Mouse (Mus musculus) olfactory bulb, adult 2 months (tissue): ENCODE measurements around the gene Ism2. TPM values are rescaled to one million over a fixed set of nuclear protein-coding genes. Genes with fewer than 3 reads are reported as not detected.

Source experiments
- H3K27ac ChIP-seq: fragments of 200-500 bp; 2 replicates; pipeline ENCODE4 v1.5.1; 2012; ENCODE audit warnings: low read depth, low read length; ENCODE audit not compliant: insufficient read depth
- H3K4me1 ChIP-seq: fragments of 200-500 bp; 2 replicates; pipeline ENCODE4 v1.6.1; 2012; ENCODE audit warnings: low read length; ENCODE audit not compliant: control insufficient read depth, insufficient read depth
- H3K4me3 ChIP-seq: fragments of 200-500 bp; 2 replicates; pipeline ENCODE4 v1.5.1; 2012; ENCODE audit warnings: mild to moderate bottlenecking, low read depth, low read length, moderate library complexity; ENCODE audit not compliant: insufficient read depth
- CTCF ChIP-seq: fragments of 200-500 bp; IDR thresholded peaks from 2 replicates; pipeline ENCODE4 v1.5.1; 2012; ENCODE audit warnings: low read depth, mild to moderate bottlenecking, low read length, moderate library complexity; ENCODE audit not compliant: insufficient read depth
- POLR2A ChIP-seq: fragments of 200-500 bp; IDR thresholded peaks from 2 replicates; pipeline ENCODE4 v1.6.1; 2012; ENCODE audit warnings: mild to moderate bottlenecking, low read depth, low read length, moderate library complexity; ENCODE audit not compliant: insufficient read depth
- WGBS: fragments of 180-500 bp; shearing (Covaris S2); methylation state at CpG from one replicate; pipeline ENCODE4 v1.1.7; 2018; 5-methylcytosine and 5-hydroxymethylcytosine counted together
- polyA plus RNA-seq: library from polyadenylated mRNA; stranded (reverse); fragments of >200 nt; gene quantifications from 2 replicates; pipeline ENCODE4 v1.2.4, GENCODE M21; 2012; ENCODE audit warnings: low replicate concordance; ENCODE audit not compliant: missing spikeins, insufficient read depth, insufficient read length

Ism2 gene
- polyA plus RNA-seq, 1 experiment, result not detected

GRCm38 (mm10) chr12:87260562-87260961 lies 38.9 kb downstream of the Ism2 start:
- no peak overlapping the region for H3K4me3 ChIP-seq
- no peaks in the 10 kb centered on the region for H3K4me1 ChIP-seq
- TF ChIP-seq POLR2A (no peak), CTCF (no peak)
- no peak overlapping the region for H3K27ac ChIP-seq
- WGBS, result 94% methylated on average over 8 of the region's 8 CpGs

DNA sequence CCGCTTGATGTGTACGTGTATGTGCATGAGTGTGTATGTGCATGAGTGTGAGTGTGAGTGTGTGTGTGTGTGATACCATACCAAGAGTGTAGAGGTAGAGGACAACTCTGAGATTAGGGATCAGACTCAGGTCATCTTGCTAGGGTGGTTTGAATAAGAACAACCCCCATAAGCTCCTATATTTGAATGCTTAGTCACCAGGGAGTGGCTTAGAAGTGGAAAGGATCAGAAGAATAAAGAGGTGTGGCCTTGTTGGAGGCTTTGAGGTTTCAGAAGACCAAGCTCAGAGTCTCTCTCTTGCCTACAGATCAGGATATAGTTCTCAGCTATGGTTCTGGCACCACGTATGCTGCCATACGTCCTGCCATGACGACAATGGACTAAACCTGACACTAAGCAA lies 42.9 kb downstream of the Ism2 start:
- 96% methylated on average over 5 of the region's 5 CpGs for WGBS
- Histone ChIP-seq H3K4me3 (no peak overlapping the region), H3K4me1 (no peaks in the 10 kb centered on the region), H3K27ac (no peak overlapping the region)
- no peak for TF ChIP-seq CTCF
- TF ChIP-seq POLR2A, result no peak

DNA sequence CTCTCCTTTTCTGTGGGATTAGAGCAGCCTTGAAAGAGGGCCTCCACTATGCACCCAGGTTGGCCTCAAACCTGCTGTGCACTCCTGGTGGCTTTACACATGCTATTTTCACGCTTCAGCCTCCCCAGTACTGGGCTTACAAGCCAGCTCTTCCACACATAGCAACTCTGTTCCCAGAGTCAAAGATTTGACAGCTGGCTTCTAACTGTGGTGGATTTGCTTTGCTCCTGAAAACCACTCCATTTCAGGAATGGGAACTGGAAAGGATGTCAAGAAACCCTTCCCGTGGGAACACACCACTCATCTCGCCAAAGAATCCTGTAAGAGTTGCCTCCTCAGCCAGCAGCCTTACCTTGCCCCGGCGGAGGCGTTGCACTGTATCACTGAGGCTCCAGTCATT lies 45.6 kb downstream of the Ism2 start:
- no peak overlapping the region for H3K4me3 ChIP-seq
- TF ChIP-seq CTCF (no peak), POLR2A (no peak)
- 96% methylated on average over 6 of the region's 6 CpGs for WGBS
- no peaks in the 10 kb centered on the region for H3K4me1 ChIP-seq
- no peak overlapping the region for H3K27ac ChIP-seq

DNA sequence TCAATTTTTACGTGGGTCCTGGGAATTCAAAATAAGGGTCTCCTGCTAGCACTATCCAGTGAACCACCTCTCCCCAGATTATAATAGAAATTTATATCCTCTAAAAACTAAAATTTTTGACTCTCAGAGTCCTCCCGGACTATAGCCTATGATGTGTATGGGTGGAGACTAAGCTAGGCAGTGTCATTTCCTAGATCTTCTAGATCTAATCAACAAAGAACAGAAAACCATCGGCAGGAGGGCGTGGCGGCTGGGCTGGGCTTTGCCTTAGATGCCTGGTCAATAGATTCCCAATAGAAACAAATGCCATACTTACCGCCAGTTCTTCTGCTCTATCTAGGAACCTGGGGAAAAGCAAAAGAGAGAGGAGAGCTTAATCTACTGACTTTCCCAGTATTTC lies 49.3 kb downstream of the Ism2 start:
- no peaks in the 10 kb centered on the region for H3K4me1 ChIP-seq
- no peak for TF ChIP-seq POLR2A
- TF ChIP-seq CTCF, result no peak
- no peak overlapping the region for H3K27ac ChIP-seq
- 92% methylated on average over 6 of the region's 6 CpGs for WGBS
- no peak overlapping the region for H3K4me3 ChIP-seq

DNA sequence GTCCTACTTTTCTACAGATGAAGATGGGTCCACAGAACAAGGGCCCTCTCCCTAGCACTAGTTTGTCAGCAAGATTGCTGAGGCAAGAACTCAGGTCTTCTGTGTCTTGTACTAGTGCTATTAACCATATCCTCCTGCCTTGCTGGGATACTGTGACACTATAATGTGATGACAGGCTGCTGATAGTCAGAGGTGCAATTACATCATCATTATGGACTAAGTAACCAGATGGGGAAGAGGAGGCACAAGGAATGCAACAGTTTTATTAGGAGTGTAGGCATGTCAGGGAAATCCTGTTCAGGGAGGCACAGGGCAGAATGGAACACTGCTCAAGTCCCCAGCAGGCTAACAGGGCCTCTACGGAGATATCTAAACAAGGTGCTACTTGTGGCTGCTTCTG lies 60.9 kb downstream of the Ism2 start, which contains the start of gene Noxred1:
Noxred1 (minus strand) TSS at position 101 of the 400 bp plus-strand sequence.
- WGBS, result 84% methylated on average over 1 of the region's 1 CpGs
- TF ChIP-seq CTCF (no peak), POLR2A (no peak)
- no peak within 1 kb of the TSS for H3K4me3 ChIP-seq
- no peaks in the 10 kb centered on the region for H3K4me1 ChIP-seq
- no peak within 1 kb of the TSS for H3K27ac ChIP-seq

GRCm38 (mm10) chr12:87236882-87237483 lies 62.5 kb downstream of the Ism2 start:
- 89% methylated on average over 5 of the region's 5 CpGs for WGBS
- Histone ChIP-seq H3K27ac (no peak overlapping the region), H3K4me3 (no peak overlapping the region), H3K4me1 (no peaks in the 10 kb centered on the region)
- no peak for TF ChIP-seq CTCF
- TF ChIP-seq POLR2A, result no peak

GRCm38 (mm10) chr12:87230379-87230895 lies 69.1 kb downstream of the Ism2 start:
- Histone ChIP-seq H3K4me3 (no peak overlapping the region), H3K27ac (no peak overlapping the region), H3K4me1 (no peaks in the 10 kb centered on the region)
- no peak for TF ChIP-seq POLR2A
- no peak for TF ChIP-seq CTCF

DNA sequence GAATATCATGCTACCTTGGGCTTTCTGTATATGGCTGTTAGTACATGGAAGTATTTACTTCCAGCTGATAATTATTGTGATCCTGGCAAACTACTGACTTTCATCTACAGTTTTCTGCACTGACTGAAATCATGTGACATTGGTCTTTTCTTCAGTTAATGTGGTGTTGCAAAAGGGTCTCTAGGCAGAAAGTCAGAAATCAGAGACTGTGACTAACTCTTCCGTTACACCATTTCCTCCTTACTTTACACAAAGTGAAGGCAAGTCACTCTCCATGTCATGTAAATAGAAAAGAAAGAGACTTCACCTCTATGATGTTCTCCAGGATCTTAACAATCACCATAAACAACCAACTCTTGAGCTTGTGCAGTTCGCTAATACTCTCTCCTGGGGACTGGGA lies 69.9 kb downstream of the Ism2 start:
- Histone ChIP-seq H3K27ac (no peak overlapping the region), H3K4me1 (no peaks in the 10 kb centered on the region), H3K4me3 (no peak overlapping the region)
- TF ChIP-seq POLR2A, result no peak
- 94% methylated on average over 2 of the region's 2 CpGs for WGBS

Other genes with a start within 250 kb of the Ism2 start
- gene Ngb, start 197.2 kb downstream of the Ism2 start, polyA plus RNA-seq, result not detected in 2 replicates
- gene Gstz1, start 152.5 kb downstream of the Ism2 start, polyA plus RNA-seq, result not detected in 2 replicates
- gene Pomt2, start 151.7 kb downstream of the Ism2 start, polyA plus RNA-seq, result not detected in 2 replicates
- not detected in 2 replicates for gene Samd15, start 100.0 kb downstream of the Ism2 start, polyA plus RNA-seq
- gene Tmed8, start 99.3 kb downstream of the Ism2 start, polyA plus RNA-seq, result not detected in 2 replicates
- gene Noxred1, start 61.0 kb downstream of the Ism2 start, polyA plus RNA-seq, result not detected in 2 replicates
- not detected in 2 replicates for gene Vipas39, start 33.4 kb downstream of the Ism2 start, polyA plus RNA-seq
- not detected in 2 replicates for gene Ahsa1, start 33.2 kb downstream of the Ism2 start, polyA plus RNA-seq
- gene Sptlc2, start 88.7 kb upstream of the Ism2 start, polyA plus RNA-seq, result not detected in 2 replicates
- not detected in 2 replicates for gene Slirp, start 144.2 kb upstream of the Ism2 start, polyA plus RNA-seq
- not detected in 2 replicates for gene Alkbh1, start 144.3 kb upstream of the Ism2 start, polyA plus RNA-seq
- 137 TPM in 1 of 2 replicates, not detected in the other for gene Snw1, start 172.6 kb upstream of the Ism2 start, polyA plus RNA-seq
- not detected in 2 replicates for gene Gm5788, start 195.0 kb upstream of the Ism2 start, polyA plus RNA-seq
- gene Gm8300, start 214.6 kb upstream of the Ism2 start, polyA plus RNA-seq, result not detected in 2 replicates